Mouse (Mus musculus) left cerebral cortex, postnatal 10 days (tissue): ENCODE results near the gene Tet2. TPM values are rescaled to one million over a fixed set of nuclear protein-coding genes. Genes with fewer than 3 reads are reported as not detected.

Experiments used
- microRNA-seq: library from miRNA; unstranded; fragments of <30 nt; microRNA quantifications from one replicate; pipeline ENCODE4 v1.2.0, GENCODE M21; 2022
- total RNA-seq, 2 experiments: library from RNA; stranded (reverse); gene quantifications; 2 replicates each; pipeline ENCODE4 v1.2.3; 2021

The Tet2 gene
- total RNA-seq, 2 experiments from 2014 or later = 53.5 to 55.1 TPM

Small RNA genes lying within 50 kb of the gene (microRNA-seq; reads per million reads assigned to microRNA genes)
- not detected for gene Gm25042

Other genes with a start within 250 kb of the Tet2 start
- 10 to 100 TPM; 48.2 to 53.9 TPM for gene Ppa2, start 235.0 kb downstream of the Tet2 start, total RNA-seq